Mouse (Mus musculus) liver, embryonic 14.5 days (tissue): ENCODE data around the gene Fam124b.

ENCODE experiments used
- CTCF ChIP-seq: IDR thresholded peaks from 2 replicates; pipeline ENCODE4 v1.5.1; 2016; ENCODE audit warnings: antibody characterized with exemption, low read depth, control low read depth
- EP300 ChIP-seq: IDR thresholded peaks from 2 replicates; pipeline ENCODE4 v1.6.1; 2016; ENCODE audit warnings: antibody characterized with exemption, low read depth

- no peak for TF ChIP-seq CTCF
- TF ChIP-seq EP300: no peak
Measured at GRCm38 (mm10) chr1:80166577-80166976, 51.7 kb downstream of the Fam124b start.
